Mouse (Mus musculus): Measurements from ENCODE around the gene Alox12e. TPM values are rescaled to one million over a fixed set of nuclear protein-coding genes. Genes with fewer than 3 reads are reported as not detected.

Gene Alox12e
- polyA plus RNA-seq, 1 experiment, result 0.58 TPM

DNA sequence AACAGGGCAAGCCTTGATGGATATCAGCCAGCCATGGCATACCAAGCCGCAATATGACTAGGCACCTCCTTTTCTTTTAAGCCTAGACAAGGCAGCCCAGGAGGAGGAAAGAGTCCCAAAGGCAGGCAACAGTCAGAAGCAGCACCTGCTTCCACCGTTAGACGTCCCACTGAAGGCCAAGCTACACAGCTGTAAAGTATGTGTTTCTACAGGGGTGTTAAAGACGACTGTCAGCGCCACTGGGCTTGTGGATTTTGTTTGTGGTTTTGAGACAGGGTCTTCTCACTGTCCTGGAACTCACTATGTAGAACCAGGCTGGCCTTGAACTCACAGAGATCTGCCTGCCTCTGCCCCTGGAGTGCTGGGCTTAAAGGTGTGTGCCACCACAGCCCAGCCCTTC is 36.7 kb downstream of the Alox12e start:
- Histone ChIP-seq H3K9ac (ENCODE audit: low read depth, poor library complexity, severe bottlenecking) (no peak overlapping the region), H3K4me1 (ENCODE audit: control insufficient read depth, insufficient read depth, low read length) (peaks cover 2% of the 10 kb centered on the region), H3K4me3 (ENCODE audit: low read depth, low read length) (no peak overlapping the region), H3K36me3 (ENCODE audit: control insufficient read depth, insufficient read depth, low read length, poor library complexity, severe bottlenecking) (no peaks in the 10 kb centered on the region), H3K9me3 (replicated peaks; ENCODE audit: control insufficient read depth, insufficient read depth, low read length, poor library complexity, severe bottlenecking) (no peaks in the 10 kb centered on the region), H3K27me3 (ENCODE audit: control insufficient read depth, insufficient read depth, low read length, poor library complexity, severe bottlenecking) (no peaks in the 10 kb centered on the region), H3K27ac (ENCODE audit: insufficient read depth, low read length) (no peak overlapping the region)
- TF ChIP-seq POLR2A (IDR thresholded peaks at IDR 0.05; ENCODE audit: insufficient read depth, low read length) (no peak), CTCF (IDR thresholded peaks at IDR 0.05; ENCODE audit: low read depth, low read length) (no peak), EP300 (IDR thresholded peaks at IDR 0.05; ENCODE audit: insufficient read depth, low read depth, low read length) (no peak)

- Histone ChIP-seq H3K27me3 (ENCODE audit: control insufficient read depth, insufficient read depth, low read length, poor library complexity, severe bottlenecking) (no peaks in the 10 kb centered on the region), H3K27ac (ENCODE audit: insufficient read depth, low read length) (no peak overlapping the region), H3K9me3 (replicated peaks; ENCODE audit: control insufficient read depth, insufficient read depth, low read length, poor library complexity, severe bottlenecking) (no peaks in the 10 kb centered on the region), H3K4me1 (ENCODE audit: control insufficient read depth, insufficient read depth, low read length) (no peaks in the 10 kb centered on the region), H3K9ac (ENCODE audit: low read depth, poor library complexity, severe bottlenecking) (no peak overlapping the region), H3K4me3 (ENCODE audit: low read depth, low read length) (no peak overlapping the region), H3K36me3 (ENCODE audit: control insufficient read depth, insufficient read depth, low read length, poor library complexity, severe bottlenecking) (no peaks in the 10 kb centered on the region)
- TF ChIP-seq CTCF (IDR thresholded peaks at IDR 0.05; ENCODE audit: low read depth, low read length) (no peak), POLR2A (IDR thresholded peaks at IDR 0.05; ENCODE audit: insufficient read depth, low read length) (no peak), EP300 (IDR thresholded peaks at IDR 0.05; ENCODE audit: insufficient read depth, low read depth, low read length) (no peak)
These were observed 37.7 kb downstream of the Alox12e start for GRCm38 (mm10) chr11:70284757-70285156.

DNA sequence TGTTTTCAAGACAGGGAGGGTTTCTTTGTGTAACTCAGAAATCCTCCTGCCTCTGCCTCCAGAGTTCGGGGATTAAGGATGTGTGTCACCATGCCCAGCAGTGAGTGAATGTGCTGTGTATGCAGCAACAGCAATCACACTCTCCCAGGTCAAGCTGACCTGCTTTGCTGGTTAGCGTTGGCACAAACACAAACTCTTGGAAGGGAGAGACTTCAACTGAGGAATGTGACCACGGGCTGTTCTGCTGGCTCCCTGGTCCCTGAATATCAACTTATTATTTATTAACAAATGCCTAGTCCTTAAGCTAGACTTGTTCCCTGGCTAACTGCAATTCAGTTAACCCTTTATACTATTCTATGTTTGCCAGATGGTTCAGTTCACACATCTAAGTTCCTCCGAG is 38.8 kb downstream of the Alox12e start:
- Histone ChIP-seq H3K4me1 (ENCODE audit: control insufficient read depth, insufficient read depth, low read length) (no peaks in the 10 kb centered on the region), H3K9ac (ENCODE audit: low read depth, poor library complexity, severe bottlenecking) (no peak overlapping the region), H3K9me3 (replicated peaks; ENCODE audit: control insufficient read depth, insufficient read depth, low read length, poor library complexity, severe bottlenecking) (no peaks in the 10 kb centered on the region), H3K4me3 (ENCODE audit: low read depth, low read length) (no peak overlapping the region), H3K27me3 (ENCODE audit: control insufficient read depth, insufficient read depth, low read length, poor library complexity, severe bottlenecking) (no peaks in the 10 kb centered on the region), H3K36me3 (ENCODE audit: control insufficient read depth, insufficient read depth, low read length, poor library complexity, severe bottlenecking) (no peaks in the 10 kb centered on the region), H3K27ac (ENCODE audit: insufficient read depth, low read length) (no peak overlapping the region)
- TF ChIP-seq EP300 (IDR thresholded peaks at IDR 0.05; ENCODE audit: insufficient read depth, low read depth, low read length) (no peak), POLR2A (IDR thresholded peaks at IDR 0.05; ENCODE audit: insufficient read depth, low read length) (no peak), CTCF (IDR thresholded peaks at IDR 0.05; ENCODE audit: low read depth, low read length) (no peak)

DNA sequence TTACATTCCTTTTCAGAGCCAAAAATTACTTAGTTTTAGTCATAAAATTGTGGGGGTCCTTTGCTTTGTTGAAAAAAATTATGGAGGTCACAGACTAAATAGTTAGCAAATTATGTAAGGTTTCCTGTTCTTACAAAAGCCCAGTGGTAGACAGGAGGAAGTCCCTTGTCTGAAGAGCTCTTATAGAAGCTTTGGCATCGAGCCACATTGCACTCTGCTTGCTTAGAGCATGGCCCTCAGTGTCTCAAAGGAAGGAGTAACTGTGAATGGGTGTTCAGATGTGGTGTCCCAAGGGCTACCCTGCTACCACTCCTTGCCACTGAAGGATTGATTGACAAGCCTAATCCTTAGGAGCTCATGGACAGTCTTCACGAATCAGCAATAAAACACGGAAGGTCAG is 42.0 kb downstream of the Alox12e start:
- no peak overlapping the region for H3K9ac ChIP-seq (ENCODE audit: low read depth, poor library complexity, severe bottlenecking)
- no peaks in the 10 kb centered on the region for H3K4me1 ChIP-seq (ENCODE audit: control insufficient read depth, insufficient read depth, low read length)
- H3K4me3 ChIP-seq (ENCODE audit: low read depth, low read length), result no peak overlapping the region
- H3K9me3 ChIP-seq (replicated peaks; ENCODE audit: control insufficient read depth, insufficient read depth, low read length, poor library complexity, severe bottlenecking), result no peaks in the 10 kb centered on the region
- no peaks in the 10 kb centered on the region for H3K36me3 ChIP-seq (ENCODE audit: control insufficient read depth, insufficient read depth, low read length, poor library complexity, severe bottlenecking)
- H3K27ac ChIP-seq (ENCODE audit: insufficient read depth, low read length), result no peak overlapping the region
- TF ChIP-seq CTCF (IDR thresholded peaks at IDR 0.05; ENCODE audit: low read depth, low read length) (no peak), EP300 (IDR thresholded peaks at IDR 0.05; ENCODE audit: insufficient read depth, low read depth, low read length) (no peak), POLR2A (IDR thresholded peaks at IDR 0.05; ENCODE audit: insufficient read depth, low read length) (no peak)
- H3K27me3 ChIP-seq (ENCODE audit: control insufficient read depth, insufficient read depth, low read length, poor library complexity, severe bottlenecking), result no peaks in the 10 kb centered on the region

GRCm38 (mm10) chr11:70278961-70279360 is 43.5 kb downstream of the Alox12e start:
- TF ChIP-seq EP300 (IDR thresholded peaks at IDR 0.05; ENCODE audit: insufficient read depth, low read depth, low read length) (no peak), CTCF (IDR thresholded peaks at IDR 0.05; ENCODE audit: low read depth, low read length) (no peak), POLR2A (IDR thresholded peaks at IDR 0.05; ENCODE audit: insufficient read depth, low read length) (no peak)
- Histone ChIP-seq H3K36me3 (ENCODE audit: control insufficient read depth, insufficient read depth, low read length, poor library complexity, severe bottlenecking) (no peaks in the 10 kb centered on the region), H3K4me3 (ENCODE audit: low read depth, low read length) (no peak overlapping the region), H3K9me3 (replicated peaks; ENCODE audit: control insufficient read depth, insufficient read depth, low read length, poor library complexity, severe bottlenecking) (no peaks in the 10 kb centered on the region), H3K9ac (ENCODE audit: low read depth, poor library complexity, severe bottlenecking) (no peak overlapping the region), H3K4me1 (ENCODE audit: control insufficient read depth, insufficient read depth, low read length) (no peaks in the 10 kb centered on the region), H3K27me3 (ENCODE audit: control insufficient read depth, insufficient read depth, low read length, poor library complexity, severe bottlenecking) (no peaks in the 10 kb centered on the region), H3K27ac (ENCODE audit: insufficient read depth, low read length) (no peak overlapping the region)

DNA sequence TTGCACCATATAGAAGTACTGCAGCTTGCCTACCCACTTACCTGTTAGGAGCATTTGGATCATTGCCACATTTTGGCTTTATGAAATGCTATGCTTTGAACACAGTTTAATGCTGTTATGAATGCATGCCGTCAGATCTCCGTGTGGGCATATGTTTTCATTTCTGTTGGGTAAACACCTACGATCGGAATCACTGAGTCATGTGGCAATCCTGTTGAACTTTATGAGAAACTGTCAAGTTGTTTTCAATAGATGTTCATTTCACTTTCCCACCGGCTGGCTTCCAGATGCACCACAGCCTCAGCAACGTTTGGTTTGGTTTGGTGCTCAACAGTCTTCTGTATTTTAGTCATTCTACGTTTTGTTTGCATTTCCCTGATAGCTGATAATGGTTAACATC is 50.8 kb downstream of the Alox12e start:
- TF ChIP-seq POLR2A (IDR thresholded peaks at IDR 0.05; ENCODE audit: insufficient read depth, low read length) (no peak), EP300 (IDR thresholded peaks at IDR 0.05; ENCODE audit: insufficient read depth, low read depth, low read length) (no peak)
- Histone ChIP-seq H3K4me1 (ENCODE audit: control insufficient read depth, insufficient read depth, low read length) (no peaks in the 10 kb centered on the region), H3K36me3 (ENCODE audit: control insufficient read depth, insufficient read depth, low read length, poor library complexity, severe bottlenecking) (no peaks in the 10 kb centered on the region), H3K9ac (ENCODE audit: low read depth, poor library complexity, severe bottlenecking) (no peak overlapping the region), H3K4me3 (ENCODE audit: low read depth, low read length) (no peak overlapping the region), H3K9me3 (replicated peaks; ENCODE audit: control insufficient read depth, insufficient read depth, low read length, poor library complexity, severe bottlenecking) (no peaks in the 10 kb centered on the region), H3K27ac (ENCODE audit: insufficient read depth, low read length) (no peak overlapping the region), H3K27me3 (ENCODE audit: control insufficient read depth, insufficient read depth, low read length, poor library complexity, severe bottlenecking) (no peaks in the 10 kb centered on the region)
